Mouse (Mus musculus) E14TG2a.4 (cell line): ENCODE results near the gene Clock.

Experiments used
- H3K27me3 ChIP-seq: 2 replicates; pipeline ENCODE4 v1.6.1; 2014; ENCODE audit warnings: low read length, control low read depth; ENCODE audit not compliant: insufficient read depth
- H3K36me3 ChIP-seq: 2 replicates; pipeline ENCODE4 v1.6.1; 2014; ENCODE audit warnings: low read length, control low read depth; ENCODE audit not compliant: insufficient read depth
- H3K4me1 ChIP-seq: replicated peaks from 2 replicates; pipeline ENCODE4 v1.6.1; 2014; ENCODE audit warnings: low read depth, low read length, control low read depth
- H3K4me3 ChIP-seq: replicated peaks from 2 replicates; pipeline ENCODE4 v1.5.1; 2014; ENCODE audit warnings: mild to moderate bottlenecking, low read length
- H3K9me3 ChIP-seq: 2 replicates; pipeline ENCODE4 v1.6.1; 2014; ENCODE audit warnings: low read length, control low read depth
- CTCF ChIP-seq: conservative IDR thresholded peaks from 2 replicates; pipeline ENCODE4 v1.5.1; 2014; ENCODE audit warnings: low read length
- NANOG ChIP-seq: IDR thresholded peaks from 2 replicates; pipeline ENCODE4 v1.6.1; 2014; ENCODE audit warnings: borderline replicate concordance, low read length, mixed read lengths
- POU5F1 ChIP-seq: IDR thresholded peaks from 2 replicates; pipeline ENCODE4 v1.6.1; 2014; ENCODE audit warnings: low read length, borderline replicate concordance

The Clock gene

DNA sequence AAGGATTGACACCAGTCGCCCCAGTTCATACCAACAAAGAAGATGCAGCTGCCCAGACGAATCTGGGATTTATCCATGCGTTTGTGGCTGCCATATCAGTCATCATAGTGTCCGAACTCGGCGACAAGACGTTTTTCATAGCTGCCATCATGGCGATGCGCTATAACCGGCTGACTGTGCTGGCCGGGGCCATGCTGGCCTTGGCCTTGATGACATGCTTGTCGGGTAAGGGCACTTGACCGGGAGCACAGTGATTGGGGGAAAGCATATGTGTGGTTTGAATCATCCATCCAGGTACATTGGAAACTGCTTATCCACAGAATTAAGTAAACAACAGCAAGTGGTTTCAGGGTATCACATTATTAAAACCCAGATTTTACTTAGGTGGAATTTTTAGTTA lies 105.2 kb downstream of the Clock start:
- H3K9me3 ChIP-seq = no peaks in the 10 kb centered on the region
- H3K4me1 ChIP-seq = peaks cover 5% of the 10 kb centered on the region
- TF ChIP-seq CTCF (no peak), NANOG (no peak), POU5F1 (no peak)
- no peak overlapping the region for H3K4me3 ChIP-seq
- H3K27me3 ChIP-seq = no peaks in the 10 kb centered on the region
- H3K36me3 ChIP-seq = peaks cover 78% of the 10 kb centered on the region

DNA sequence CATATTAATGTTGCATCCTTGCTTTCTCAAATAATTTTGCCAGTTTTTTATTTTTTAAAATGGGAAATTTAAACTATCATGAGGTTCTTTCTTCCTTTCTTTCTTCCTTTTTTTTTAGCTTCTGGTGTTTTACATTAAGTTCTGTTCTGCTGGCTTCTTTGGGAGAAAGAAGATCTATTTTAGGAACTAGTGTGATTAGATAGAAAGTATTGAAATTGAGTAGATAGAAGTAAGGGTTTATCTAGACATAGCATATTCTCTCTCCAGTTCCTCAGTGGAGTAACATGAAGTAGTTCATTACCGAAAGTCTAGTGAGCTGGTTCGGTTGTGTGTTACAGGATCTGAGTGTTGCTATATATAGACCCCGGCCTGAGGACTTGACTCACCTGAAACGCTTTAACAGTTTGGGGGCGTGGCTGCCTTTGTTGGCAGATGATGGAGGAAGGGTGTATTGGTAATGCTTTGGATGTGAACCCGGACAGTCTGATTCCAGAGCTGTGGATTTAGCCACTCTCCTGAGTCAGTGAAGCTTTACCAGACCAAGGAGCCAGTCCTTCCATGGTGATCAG lies 110.1 kb downstream of the Clock start:
- no peak overlapping the region for H3K4me3 ChIP-seq
- TF ChIP-seq POU5F1 = no peak
- TF ChIP-seq NANOG = no peak
- no peak for TF ChIP-seq CTCF
- H3K9me3 ChIP-seq = no peaks in the 10 kb centered on the region

DNA sequence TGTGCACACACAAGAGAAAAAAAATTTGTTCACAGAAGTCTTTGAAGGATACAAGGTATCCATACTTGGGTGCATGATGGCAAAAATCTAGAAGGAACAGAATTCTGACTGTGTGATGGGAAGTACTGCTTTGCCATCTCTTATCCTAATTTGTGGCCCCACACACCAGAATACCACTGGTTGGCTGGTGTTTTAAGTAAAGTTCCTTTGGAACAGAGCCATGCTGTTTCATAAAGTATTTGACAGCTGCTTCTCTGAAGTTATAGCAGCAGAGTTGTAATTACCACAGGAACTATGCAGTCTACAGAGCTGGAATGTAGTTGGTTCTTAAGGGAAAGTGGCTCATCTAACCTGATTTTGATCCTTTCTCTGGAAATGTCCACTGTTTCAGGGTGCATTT lies 111.5 kb downstream of the Clock start:
- Histone ChIP-seq H3K36me3 (peaks cover 73% of the 10 kb centered on the region), H3K9me3 (no peaks in the 10 kb centered on the region)
- TF ChIP-seq NANOG (no peak), POU5F1 (no peak), CTCF (no peak)

More for the DNA sequence above, 110.1 kb downstream of the Clock start:
- H3K27me3 ChIP-seq = no peaks in the 10 kb centered on the region
- H3K36me3 ChIP-seq = peaks cover 73% of the 10 kb centered on the region
- H3K4me1 ChIP-seq = peaks cover 40% of the 10 kb centered on the region

DNA sequence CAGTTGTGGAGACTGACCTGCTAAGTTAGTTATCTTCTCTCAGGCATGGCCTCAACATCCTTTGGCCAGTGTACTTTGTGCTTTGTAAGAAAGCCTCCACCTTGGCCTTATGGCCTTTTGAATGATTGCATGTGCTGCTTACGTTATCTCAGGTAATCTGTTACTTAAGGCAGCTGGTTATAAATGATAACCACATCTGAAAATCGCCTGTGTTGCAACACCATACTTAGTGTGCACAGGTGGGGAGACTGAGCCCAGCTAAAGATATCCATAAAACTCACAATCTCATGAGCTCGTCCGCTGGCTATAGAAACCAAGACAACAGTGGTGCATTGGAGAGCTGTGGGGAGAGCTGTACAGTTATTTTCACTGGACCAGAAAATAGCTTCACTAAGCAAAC lies 114.0 kb downstream of the Clock start:
- no peaks in the 10 kb centered on the region for H3K27me3 ChIP-seq
- no peak overlapping the region for H3K4me3 ChIP-seq
- no peaks in the 10 kb centered on the region for H3K9me3 ChIP-seq
- peaks cover 74% of the 10 kb centered on the region for H3K36me3 ChIP-seq
- no peak for TF ChIP-seq NANOG
- TF ChIP-seq POU5F1 = no peak
- TF ChIP-seq CTCF = no peak
- peaks cover 68% of the 10 kb centered on the region for H3K4me1 ChIP-seq

More for the DNA sequence above, 111.5 kb downstream of the Clock start:
- H3K27me3 ChIP-seq = no peaks in the 10 kb centered on the region
- peaks cover 50% of the 10 kb centered on the region for H3K4me1 ChIP-seq
- H3K4me3 ChIP-seq = no peak overlapping the region

DNA sequence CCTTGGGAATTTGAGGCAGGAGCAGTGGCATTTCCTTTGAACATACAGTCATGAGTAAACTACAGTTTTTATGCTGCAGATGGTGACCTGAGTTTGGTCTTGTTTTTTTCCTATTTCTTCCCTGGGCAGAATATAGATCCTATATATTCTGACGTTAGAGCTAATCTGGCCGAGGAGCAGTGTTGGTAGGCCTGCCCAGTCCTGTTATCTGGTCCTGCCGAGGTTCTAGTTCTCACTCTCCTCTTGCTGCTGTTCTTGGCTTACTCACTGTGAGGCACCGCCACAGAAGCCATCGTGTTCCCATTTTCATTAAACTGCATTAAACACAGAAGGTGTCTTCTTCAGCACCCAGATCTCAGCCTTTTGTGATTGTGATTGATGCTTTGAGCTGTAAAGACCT lies 116.7 kb downstream of the Clock start:
- TF ChIP-seq CTCF = no peak
- no peak for TF ChIP-seq NANOG
- no peak for TF ChIP-seq POU5F1
- Histone ChIP-seq H3K36me3 (peaks cover 59% of the 10 kb centered on the region), H3K27me3 (no peaks in the 10 kb centered on the region), H3K9me3 (no peaks in the 10 kb centered on the region), H3K4me3 (no peak overlapping the region), H3K4me1 (peaks cover 72% of the 10 kb centered on the region)

DNA sequence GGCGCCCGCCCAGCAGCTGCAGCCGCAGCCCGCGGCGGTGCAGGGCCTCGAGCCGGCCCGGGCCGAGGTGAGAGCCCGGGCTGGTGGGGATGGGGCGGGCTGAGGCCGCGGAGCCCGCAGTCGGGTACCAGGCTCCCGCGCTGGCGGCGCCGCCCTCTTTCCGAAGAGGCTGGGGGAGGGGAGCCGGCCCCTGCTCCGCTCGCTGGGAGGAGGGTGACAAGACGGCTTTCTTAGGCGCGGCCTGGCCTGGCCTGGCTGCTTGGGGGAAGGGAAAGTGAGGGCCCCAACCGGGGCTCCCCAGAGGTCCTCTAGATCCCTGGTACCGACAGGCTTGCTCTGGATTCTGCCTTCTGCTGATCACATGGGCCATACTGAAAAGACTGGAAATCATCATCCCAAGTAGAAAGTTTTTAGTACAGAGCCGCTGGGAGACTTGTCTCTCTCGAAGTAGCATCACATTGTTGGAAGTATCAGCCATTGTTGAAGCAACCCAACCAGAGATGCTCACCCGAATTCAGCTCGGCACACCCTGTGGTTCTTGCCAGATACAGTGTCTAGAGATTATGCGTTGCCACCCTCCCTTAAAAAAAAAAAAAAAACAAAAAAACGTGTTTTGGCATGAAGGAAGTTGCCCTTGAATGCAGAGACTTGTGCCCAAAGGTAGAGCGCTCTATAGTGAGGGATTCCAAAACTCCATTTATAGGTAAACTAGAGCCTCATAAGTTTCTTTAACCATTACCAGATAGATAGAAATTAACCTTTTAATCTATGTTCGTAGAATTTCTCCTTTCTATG lies 120.1 kb downstream of the Clock start:
- no peaks in the 10 kb centered on the region for H3K9me3 ChIP-seq
- H3K27me3 ChIP-seq = no peaks in the 10 kb centered on the region; the same call in 1 of the 2 replicates
- TF ChIP-seq NANOG (no peak), CTCF (no peak), POU5F1 (no peak)
- peaks cover 54% of the 10 kb centered on the region for H3K4me1 ChIP-seq
- peaks cover 30% of the 10 kb centered on the region for H3K36me3 ChIP-seq
- peak overlapping the region; percentile 89 for H3K4me3 ChIP-seq

DNA sequence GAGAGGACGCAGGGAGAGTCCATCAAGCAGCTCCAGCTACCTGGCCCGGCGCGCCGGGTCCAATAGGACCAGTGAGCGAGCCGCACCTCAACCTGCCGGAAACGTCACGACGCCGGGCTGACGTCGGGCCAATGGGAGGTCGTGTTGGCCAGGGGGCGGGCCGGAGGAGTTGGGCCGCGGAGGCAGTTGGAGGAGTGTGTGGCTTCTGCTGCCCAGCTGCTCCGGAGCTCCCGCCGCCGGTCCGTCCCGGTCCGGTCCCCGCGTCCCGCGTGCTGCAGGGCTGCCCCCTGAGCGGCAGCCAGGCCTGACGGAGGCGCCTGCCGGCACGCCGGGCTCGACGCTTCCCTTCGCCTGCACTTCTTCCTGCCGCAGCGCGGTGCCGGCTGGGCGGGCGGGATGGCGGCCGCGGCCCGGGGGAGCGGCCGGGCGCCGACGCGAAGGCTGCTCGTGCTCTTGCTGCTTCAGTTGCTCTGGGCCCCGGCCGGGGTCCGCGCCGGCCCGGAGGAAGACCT lies 120.8 kb downstream of the Clock start, which contains the start of gene Tmem165:
Gene Tmem165 (plus strand): TSS at position 131 of the 512 bp plus-strand sequence.
- Histone ChIP-seq H3K4me1 (peaks cover 50% of the 10 kb centered on the region), H3K4me3 (peak within 1 kb of the TSS; percentile 89), H3K9me3 (no peaks in the 10 kb centered on the region), H3K36me3 (peaks cover 26% of the 10 kb centered on the region), H3K27me3 (no peaks in the 10 kb centered on the region; the same call in 1 of the 2 replicates)
- TF ChIP-seq NANOG = no peak
- TF ChIP-seq POU5F1 = no peak
- TF ChIP-seq CTCF = no peak

DNA sequence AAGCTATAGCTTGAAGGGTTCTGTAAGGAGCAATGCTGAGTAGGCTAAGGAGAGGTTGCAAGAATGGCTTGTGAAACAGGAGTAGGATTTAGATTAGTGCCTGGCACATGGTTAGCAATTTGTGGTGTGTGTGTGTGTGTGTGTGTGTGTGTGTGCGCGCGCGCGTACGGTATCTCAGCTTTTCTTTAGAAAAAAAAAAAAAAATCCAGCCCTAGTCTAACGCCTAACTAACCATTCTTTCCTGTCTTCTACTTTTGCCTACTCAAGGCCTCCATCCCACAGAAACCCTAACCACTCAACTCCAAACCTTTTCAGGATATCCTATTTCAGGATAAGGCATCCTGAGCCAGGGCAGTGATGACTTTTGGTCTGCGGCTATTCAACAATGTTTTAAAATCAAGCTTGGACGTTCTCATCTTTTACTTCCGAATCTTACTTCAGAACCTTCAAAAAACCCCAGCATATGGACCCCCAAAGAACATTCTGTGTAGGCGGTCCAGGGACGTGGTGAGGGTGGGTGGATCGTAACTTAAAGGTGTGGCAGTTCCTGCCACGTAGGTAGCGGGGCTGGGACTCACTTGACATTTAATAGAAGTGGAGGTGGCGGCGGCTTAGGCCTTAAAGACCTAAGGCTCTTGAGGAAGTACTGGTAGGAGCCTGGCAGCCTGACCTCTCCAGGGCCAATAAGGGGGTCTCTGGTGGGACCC lies 121.4 kb downstream of the Clock start:
- peak overlapping the region; percentile 89 for H3K4me3 ChIP-seq
- H3K9me3 ChIP-seq = no peaks in the 10 kb centered on the region
- H3K27me3 ChIP-seq = no peaks in the 10 kb centered on the region; the same call in 1 of the 2 replicates
- H3K36me3 ChIP-seq = peaks cover 22% of the 10 kb centered on the region
- TF ChIP-seq CTCF (no peak), POU5F1 (no peak), NANOG (no peak)
- peaks cover 49% of the 10 kb centered on the region for H3K4me1 ChIP-seq
